Mouse (Mus musculus): ENCODE measurements around the gene Lrrc8d.

GRCm38 (mm10) chr5:105872916-105873315, 173.1 kb downstream of the Lrrc8d start:
- TF ChIP-seq CTCF (IDR thresholded peaks at IDR 0.05; ENCODE audit: low read depth, low read length) = no peak
- TF ChIP-seq EP300 (IDR thresholded peaks at IDR 0.05; ENCODE audit: insufficient read depth, low read depth, low read length) = no peak

Data from ES-Bruce4 (cell line).